Mouse (Mus musculus): ENCODE measurements at regions not wholly inside any gene's neighbourhood (a gene's known extent, or its start where the extent isn't known, plus 50 kb on each side); places are given as distances from the start of the nearest gene placed in this dataset.
"Not testable (repeated sequence)": the region's sequence is repeated elsewhere in the genome, so short reads cannot be mapped to it uniquely, and the experiment has no call there.

DNA sequence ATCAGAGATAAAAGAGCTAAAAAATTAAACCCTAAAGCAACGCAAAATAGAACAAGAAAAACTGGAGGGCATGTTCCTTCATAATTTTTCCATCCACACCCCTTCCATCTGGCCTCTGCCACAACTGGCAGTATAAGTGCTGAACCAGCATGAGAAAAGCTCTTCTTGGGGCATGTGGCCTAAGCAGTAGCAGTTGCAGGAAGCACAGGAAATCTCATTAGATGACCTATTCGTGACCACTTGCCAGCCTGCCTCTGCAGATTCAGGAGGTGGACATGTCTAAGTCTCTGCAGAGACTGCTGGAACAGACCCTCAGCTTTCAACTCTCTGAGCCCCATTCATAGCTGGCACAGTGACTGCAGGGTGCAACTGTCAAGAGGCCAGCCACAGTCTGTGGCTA lies 116.5 kb upstream of the Teddm2 start:
- DNase-seq (ENCODE audit: low spot score in 2 of 2), result no peak

DNA sequence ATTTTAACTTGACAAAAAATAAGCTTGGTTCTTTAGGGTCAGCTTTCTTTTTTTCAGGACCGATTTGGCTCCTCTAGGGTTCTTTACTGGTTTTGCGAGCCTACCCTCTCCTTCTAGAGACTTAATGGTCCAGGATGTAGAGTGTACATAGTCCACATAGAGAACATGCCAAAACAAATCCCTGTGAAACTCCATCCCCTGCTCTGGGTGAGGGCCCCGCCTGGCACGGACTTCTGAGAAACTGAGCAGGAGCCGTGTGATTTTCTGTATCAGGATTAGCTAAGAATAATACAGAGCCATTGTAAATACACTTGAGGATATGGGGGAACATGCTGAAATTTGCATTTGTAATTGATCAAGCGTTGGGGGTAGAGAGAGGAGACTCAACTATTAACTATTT lies 118.2 kb upstream of the Teddm2 start:
- no peak for DNase-seq (ENCODE audit: low spot score in 2 of 2)

DNA sequence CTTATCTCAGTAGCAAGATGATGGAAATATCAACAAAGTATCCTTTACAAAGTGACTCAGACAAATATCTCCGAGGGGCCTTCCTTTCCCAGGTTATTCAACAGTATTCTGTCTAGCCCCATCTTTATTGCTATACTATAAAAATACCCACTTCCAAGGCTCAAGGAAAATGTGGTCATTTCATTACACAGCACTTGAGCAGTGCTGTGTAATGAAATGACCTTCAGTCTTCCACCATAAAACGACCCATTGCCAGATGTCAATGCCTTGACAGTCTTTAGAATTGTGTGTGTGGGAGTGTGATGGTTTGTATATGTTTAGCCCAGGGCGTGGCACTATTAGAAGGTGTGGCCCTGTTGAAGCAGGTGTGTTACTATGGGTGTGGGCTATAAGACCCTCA lies 124.3 kb upstream of the Teddm2 start:
- DNase-seq (ENCODE audit: low spot score in 2 of 2), result no peak

DNA sequence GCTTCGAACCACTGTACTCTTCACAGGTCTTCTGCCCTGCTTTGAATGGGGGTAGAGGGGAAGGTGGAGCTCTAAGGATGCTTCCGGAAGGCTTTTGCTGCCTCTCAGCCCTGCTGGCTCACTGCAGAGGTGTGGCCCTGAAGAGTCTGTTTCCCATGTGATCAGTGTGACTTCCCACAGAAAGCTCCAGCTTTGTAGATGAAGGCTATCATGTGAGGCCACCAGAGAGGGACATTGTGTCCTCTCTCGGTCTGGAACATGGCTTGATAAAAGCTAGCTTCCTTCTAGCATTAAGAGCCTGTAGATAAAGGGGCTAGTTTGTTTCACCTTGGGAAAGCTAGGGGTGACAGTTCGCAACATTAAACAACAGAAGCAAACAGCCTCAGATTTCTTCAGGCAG lies 127.3 kb upstream of the Teddm2 start:
- DNase-seq (ENCODE audit: low spot score in 2 of 2), result no peak

DNA sequence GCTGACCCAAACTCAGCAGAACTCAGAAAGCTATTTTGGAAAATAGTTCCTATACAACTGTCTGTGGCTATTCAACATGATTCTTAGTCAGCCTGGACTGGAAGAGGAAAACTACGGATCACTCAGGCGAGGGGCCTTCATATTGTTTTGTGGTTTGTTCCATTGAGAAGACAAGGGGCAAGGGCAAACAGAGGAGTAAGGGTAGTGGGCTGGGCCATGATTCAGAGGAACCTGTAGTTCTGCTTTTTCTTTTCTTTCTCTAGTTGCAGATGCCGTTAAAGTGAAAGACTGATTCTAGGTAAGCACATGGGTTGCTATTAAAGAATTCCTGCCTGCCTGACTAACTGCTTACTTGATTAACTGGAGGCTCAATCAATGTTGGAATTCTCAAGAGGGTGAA lies 129.8 kb upstream of the Teddm2 start:
- DNase-seq (ENCODE audit: low spot score in 2 of 2), result no peak

DNA sequence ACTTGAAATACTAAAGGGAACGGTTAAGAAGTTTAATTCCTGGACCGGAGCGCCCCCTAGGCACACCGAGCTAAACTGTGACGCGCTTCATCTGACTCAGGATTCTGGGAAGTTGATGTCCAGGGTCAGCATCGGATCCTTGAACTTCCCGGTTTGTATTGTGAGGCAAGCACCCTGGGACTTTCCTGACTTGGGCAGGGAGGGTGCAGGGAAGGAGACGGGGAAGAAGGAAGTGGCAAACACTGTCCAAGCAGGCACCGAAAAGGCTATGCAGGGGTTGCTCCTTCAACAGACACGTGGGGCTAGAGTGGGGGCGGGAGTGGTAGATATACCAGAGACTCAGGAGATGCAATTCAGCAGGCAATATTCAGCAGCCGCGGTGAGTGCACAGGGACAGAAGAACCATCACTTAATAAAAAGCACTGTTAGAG lies 132.7 kb upstream of the Teddm2 start:
- DNase-seq (ENCODE audit: low spot score in 2 of 2), result peak; percentile 54 to 78

DNA sequence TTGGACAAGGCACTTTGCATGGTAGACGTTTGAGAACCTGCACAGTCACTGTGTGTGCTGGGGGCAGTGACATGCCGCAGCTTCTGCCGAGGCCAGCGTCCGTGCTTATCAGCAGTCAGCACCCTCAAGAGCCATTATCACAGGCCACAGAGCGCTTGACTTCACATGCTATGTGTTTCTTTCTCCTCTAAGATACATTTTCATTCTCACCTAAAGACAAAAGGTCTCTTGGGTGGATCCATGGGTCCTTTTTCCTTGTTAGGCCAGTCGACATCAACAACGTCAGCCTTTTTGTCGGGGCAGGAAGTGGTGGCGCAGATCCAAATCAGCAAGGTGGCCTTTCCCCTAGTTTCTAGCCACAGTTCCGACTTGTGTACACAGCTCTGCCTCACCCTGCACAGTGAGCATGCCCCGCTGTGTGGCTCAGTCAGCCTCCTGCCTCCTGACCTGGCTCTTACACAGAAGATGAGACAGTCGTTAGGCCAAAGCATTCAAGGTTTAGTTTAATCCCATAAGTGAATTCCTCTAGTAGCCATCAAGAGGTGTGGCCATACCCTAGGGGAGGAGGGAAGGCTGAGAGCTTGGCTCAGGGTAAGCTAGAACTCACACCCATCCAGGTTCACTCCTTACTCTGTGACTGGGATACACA lies 134.1 kb upstream of the Teddm2 start:
- peak in 1 of 2 experiments; percentile 13 for DNase-seq (ENCODE audit: low spot score in 2 of 2)

DNA sequence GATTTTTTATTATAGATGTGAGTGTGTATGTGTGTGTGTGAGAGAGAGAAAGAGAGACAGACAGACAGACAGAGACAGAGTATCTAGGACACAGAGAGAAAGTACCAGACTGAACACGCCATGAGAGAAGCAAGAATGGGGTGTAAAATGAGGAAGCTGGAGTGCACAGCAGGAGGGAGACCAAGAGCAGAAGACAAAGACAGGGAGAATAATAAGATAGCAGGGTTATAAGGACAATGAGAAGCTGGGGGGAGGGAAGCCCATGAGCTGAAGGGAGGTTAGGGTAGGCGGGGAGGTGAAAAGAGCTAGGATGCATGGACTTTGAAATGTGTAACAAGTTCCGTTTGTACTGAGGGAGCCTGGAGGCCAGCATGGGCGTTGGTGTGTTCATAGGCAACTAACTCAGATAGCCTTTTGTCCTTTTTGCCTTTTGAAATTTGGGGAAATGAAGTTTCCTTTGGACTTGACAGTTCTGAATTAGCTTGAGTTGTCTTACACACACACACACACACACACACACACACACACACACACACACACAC lies 136.8 kb upstream of the Teddm2 start:
- DNase-seq (ENCODE audit: low spot score in 2 of 2), result no peak

DNA sequence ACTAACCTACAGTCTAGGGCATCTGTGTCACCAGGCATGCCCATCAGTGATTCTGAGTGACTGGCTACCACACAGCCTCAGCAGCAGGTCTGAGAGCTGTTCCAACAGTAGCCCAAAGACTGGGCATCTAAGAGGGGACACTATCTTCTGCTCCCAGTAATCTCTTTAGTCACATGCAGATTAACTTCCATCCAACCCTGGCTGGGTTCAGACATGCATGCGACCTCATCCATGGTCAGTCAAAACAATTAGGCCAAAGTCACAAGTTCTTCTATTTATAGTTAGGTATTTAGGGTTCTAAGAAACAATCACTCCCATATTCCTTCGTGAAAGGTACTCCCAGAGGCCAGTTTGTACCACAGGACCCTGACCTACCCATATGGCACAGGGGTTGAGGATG lies 138.2 kb upstream of the Teddm2 start:
- DNase-seq (ENCODE audit: low spot score in 2 of 2), result no peak

DNA sequence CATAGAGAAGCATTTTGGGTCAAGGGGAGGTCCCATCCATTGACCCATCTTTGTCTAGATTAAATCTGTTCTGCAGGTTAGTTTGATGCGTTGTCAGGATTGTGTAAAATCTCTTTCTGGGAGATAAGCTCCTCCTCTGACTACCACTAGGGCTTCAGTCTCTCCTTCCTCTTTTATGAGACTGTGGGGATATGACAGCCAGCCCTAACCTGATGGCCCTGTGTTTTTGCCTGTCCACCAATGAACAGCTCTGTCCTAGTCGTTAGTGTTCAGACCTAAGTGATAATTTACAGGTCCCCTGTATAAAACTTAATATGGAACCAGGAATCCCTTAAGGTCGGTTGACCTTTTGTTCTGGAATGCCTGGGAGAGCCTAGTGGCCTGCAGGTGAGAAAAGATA lies 140.9 kb upstream of the Teddm2 start:
- no peak for DNase-seq (ENCODE audit: low spot score in 2 of 2)

DNA sequence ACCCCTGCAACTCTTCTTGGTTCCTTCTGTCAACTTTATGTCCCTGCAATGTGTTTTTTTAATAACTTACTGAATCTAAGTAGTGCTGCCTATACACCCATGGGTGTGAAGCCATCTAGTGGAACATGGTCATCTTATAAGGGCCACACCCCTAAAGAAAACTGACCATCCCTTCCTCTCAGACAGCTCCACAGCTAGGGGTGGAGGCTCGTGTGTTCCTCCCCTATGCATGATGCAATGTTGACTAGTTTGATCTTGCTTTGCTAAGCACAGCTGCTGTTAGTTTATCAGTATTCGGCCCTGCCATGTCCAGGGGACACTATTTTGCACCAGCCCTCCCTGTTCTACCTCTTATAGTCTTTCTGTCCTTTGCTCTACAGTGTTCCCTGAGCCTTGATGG lies 142.9 kb upstream of the Teddm2 start:
- no peak for DNase-seq (ENCODE audit: low spot score in 2 of 2)

DNA sequence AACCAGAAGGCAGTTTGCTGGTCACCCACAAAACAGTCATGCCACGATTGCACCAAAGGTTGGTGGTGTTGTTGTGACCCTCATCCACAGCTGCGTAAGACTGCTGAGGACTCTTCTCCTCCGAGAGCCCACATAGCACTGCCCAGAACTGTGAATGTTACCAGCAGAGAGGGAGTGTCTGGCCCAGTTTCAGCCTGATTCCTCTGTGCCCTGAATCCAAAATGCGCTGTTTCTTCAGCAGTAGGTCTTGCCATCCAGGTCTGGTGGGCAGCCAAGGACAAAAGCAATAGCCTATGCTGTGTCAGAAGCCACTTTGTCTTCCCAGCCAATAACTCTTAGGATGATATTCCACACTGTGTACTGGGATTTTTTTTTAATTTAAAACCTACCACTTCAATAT lies 144.7 kb upstream of the Teddm2 start:
- DNase-seq (ENCODE audit: low spot score in 2 of 2), result no peak

DNA sequence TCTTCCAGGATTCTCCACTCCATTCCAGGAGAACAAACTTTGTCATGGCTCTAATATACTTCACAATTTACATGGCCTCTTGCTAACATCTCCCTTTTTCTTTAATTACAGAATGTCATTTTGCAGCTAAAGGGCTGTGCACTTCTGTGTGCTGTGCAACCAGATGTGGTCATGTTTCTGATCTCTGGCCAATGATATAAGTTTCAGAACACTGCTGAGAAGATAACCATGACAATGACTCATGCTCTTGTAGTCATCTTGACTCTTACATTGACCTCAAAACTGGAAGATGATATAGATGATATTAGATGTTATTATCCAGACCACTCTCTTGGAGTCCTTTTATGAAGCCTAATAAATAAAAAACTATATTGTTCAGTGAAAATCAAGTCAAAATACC lies 145.9 kb upstream of the Teddm2 start:
- no peak for DNase-seq (ENCODE audit: low spot score in 2 of 2)

DNA sequence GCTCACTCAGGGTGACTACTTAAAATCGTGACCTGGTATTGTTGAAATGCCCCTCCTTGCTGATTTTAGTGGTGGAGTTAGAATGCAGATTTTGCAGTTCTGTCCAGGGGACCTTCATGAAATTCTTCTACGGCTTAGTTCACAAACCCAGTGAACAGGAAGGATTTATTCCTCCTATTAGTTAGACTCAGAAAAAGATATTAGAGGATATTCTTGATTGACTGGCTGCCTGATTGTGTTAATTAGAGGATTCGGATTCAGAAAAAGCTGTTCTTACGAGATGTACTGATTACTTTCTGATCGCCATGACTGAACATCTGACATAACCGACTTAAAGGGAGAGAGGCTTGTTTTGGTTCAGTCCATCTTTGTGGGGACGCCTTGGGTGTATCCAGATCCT lies 147.3 kb upstream of the Zfp648 start:
- DNase-seq (ENCODE audit: low spot score in 2 of 2), result no peak

DNA sequence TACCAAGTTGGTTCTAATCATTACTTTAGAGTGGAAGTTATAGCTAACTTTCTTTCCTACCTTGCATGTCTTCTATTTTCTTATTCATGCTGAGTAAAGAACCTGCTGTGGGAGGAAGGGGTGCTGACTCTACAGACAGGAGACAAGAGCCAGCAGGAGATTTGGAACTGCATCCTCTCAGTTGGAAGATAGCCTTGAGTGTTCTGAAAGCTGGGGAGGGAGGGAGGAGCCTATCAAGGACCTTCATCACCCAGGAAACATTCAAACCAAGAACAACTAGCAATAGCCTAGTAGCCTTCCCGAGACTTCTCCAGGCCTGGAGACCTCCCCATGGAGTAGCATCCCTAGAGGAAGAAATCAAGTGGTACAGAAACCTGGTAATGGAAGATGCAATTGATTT lies 146.1 kb upstream of the Zfp648 start:
- DNase-seq (ENCODE audit: low spot score in 2 of 2), result no peak

DNA sequence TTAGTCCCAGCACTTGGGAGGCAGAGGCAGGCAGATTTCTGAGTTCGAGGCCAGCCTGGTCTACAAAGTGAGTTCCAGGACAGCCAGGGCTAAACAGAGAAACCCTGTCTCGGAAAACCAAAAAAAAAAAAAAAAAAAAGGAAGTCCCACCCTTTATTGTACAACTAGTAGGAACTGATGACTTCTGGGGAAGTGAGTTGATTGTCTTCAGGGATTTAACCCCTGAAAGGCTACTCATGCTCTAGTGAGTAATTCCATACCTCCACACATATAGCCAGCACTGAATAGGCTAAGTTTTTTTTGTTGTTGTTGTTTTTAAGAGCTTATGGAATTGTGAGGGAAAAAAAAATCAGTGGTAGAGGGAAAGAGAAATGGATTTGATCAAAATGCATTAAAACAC lies 139.6 kb upstream of the Zfp648 start:
- DNase-seq (ENCODE audit: low spot score in 2 of 2), result not testable (repeated sequence)

DNA sequence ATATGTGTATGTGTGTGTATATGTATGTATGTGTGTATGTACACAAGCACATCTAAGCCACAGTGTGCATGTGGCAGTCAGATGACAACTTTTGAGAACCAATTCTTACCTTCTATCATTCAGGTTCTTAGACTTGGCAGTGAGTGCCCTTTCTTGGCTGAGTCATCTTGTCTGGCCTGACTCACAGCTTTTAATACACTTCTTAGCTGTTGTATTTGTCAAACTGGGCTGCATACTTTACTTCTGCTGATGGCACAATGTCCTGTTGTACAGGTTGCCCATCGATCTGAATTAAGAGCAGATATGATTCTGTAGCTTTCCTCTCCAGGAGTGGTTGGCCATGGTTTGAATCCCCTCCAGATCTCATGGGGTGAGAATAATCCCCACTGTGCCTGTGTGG lies 139.1 kb upstream of the Zfp648 start:
- no peak for DNase-seq (ENCODE audit: low spot score in 2 of 2)

DNA sequence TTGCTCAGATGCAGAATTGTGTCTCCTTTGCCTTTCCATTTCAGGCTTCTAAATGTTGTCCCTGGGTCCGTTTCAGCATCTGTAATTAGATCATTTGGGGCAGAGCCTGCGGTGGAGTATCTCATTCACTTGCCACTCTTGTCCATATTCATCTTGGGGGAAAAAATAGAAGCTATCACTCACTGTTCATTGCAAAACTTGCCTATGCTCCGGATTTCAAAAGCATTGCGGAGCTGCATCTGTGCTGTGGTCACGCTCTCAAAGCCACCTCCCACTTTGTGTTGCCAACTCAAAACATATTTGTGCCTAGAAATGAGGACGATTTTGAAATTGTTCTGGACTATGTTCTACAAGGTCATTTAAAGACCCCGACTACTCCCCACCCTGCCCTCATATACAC lies 138.3 kb upstream of the Zfp648 start:
- no peak for DNase-seq (ENCODE audit: low spot score in 2 of 2)

DNA sequence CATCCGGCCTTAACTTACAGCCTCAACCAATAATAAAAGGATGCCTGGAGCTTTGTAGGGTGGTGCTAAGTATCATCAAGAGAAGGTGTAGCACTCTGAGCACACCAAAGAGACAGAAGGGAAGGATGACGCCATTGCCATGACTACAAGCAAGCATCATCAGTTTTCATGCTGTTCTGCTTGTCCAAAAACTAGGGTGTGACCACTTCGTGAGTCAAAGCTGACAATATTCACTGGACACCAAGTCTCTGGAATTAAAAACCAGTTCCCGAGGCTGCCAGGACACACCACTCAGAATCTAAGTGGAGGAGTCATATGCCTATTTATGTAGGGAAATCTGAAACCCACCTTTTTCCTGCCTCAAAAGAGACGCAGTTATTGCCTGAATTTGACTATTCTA lies 136.4 kb upstream of the Zfp648 start:
- DNase-seq (ENCODE audit: low spot score in 2 of 2), result no peak

DNA sequence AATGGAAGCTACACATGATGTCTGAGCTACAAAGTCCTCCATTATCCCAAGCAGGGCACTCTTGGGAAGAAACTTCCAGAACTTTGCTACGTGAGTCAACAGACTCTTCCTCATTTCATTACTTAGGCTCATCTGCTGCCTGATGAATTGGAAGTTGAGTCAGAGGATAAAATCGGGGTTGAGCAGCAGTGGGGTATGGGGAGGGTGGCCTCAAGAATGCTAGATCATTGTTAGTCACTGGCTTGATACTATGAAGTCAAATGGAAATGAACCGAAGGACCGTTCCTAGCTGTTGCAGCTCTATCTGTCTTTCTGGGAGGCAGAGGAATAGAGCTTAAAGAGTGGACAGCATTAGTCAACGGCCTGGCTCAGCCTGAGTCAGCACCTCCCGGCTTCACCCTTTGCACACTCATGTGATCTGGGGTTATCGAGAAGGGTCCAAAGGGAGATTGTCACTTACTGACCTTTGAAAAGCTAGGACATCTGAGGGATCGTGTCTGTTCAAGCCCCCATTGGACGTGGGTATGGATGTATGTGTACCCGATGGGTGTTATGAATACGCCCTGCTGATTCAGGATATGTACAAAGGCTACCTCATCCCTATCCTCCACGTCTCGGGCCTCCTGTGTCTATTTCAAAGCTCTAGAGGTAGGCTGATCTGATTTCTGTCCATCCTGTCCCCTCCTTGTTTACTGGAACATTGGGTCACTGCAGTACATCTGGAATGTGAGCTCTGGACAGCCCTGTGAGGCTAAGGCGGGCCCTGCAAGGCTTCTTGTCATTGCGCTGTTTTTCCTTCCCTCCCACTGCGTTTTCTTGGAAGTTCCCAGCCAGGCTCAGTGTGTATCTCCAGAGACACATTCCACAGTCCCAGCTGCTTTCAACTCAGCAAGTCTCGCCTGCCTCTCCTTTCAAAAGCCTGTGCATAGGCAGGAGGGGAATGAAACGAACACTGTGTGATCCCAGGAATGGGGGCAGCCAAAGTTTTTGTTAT lies 135.4 kb upstream of the Zfp648 start:
- DNase-seq (ENCODE audit: low spot score in 2 of 2), result peak in 1 of 2 experiments; percentile 32

DNA sequence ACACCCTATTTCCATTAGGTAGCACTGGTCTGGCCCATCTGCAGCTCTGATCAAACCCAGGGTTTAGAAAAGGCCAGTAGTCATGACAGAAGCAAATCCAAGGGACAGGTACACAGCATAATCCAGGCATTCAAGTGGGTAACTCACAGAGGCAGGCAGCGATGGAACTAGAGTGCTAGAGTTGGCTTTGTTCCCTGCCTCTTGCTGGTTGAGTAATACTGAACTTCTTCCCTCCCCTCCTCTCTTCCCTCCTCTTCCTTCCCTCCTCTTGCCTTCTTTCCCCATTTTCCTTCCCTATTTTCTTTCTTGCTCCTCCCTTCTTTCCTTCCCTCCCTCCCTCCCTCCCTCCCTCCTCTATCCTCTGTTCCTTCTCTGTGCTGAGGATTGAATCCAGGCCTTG lies 133.1 kb upstream of the Zfp648 start:
- no peak for DNase-seq (ENCODE audit: low spot score in 2 of 2)

DNA sequence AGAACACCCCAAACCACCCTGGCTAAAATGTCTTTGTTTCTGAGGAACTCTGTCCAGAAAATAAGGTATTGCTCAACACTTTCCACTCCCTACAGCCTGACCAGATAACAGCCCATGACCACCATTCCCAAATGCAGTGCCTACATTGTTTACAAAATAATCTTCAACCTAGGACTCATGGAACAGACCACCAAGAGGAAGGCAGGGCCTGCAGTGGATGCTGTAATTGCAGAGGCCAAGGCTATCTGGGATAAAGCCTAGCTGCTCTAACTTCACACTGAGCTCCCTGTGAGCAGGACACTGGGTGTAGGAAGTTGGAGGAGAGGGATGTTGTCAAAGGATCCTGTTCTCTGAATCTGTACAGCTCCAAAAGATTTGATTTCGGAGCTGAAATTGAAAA lies 126.7 kb upstream of the Zfp648 start:
- DNase-seq (ENCODE audit: low spot score in 2 of 2), result no peak

Data from gastrocnemius, postnatal 4 days (tissue).